Mouse (Mus musculus) spleen, postnatal 10 days (tissue): ENCODE measurements around the gene Hoxa9.

Source experiments
- DNase-seq, 2 experiments: peaks; one replicate each; pipeline ENCODE4 v3.0.0; 2021 to 2022; ENCODE audit warnings: low spot score in 2 of 2

Hoxa9 gene

DNA sequence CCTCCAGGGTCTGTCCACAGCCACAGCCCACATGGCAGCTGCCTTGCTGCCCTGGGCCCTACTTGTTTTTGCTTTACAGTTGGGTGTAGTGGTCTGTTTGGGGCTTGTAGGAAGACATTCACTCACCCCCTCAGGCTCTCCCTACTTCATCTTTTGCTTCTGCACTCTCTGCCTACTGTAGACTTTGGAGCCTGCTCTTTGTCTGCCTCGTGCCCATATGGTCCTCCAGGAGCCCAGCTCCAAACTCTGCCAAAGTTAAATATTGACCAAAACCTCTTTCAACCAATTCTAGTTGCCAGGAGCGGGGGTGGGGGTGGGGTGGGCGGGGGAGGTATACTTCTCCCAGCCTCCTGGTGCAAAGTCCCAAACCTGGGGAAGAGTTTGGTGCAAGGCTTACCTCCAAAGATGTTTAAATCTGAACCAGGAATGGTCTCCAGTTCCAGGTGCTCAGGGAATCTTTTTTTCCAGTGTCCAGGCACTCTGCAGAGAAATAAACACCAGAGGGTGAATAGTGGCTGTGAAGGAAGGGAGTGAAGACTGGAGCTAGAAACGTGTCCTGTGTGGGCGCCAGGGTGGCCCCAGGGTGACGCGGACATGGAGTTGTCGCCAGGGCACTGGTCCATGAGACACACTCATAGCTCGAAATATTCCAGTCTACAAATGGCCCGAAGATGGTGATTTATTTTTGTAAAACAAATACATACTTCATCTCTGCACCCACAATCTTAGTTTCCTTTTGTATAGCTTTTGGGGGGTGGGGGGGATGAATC is 47.4 kb downstream of the Hoxa9 start:
- no peak for DNase-seq

DNA sequence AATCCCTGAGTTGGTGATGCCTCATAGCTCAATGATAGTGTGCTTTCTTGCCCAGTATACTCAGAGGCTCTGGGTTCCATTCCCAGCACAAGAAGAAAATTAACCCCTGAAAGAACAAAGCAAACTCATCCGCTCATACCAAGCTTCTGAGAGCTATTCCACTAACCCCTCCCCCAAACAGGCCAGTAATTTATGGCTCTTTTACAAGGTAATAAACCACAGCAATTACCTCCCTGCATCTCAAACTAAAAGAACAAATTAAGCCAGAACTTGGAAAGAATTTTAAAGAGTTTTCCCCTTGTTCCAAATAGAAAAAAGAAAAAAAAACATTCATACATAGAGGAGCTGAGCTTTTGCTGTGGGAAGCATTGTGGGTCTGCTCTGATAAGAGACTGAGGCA is 48.1 kb downstream of the Hoxa9 start:
- DNase-seq = no peak

DNA sequence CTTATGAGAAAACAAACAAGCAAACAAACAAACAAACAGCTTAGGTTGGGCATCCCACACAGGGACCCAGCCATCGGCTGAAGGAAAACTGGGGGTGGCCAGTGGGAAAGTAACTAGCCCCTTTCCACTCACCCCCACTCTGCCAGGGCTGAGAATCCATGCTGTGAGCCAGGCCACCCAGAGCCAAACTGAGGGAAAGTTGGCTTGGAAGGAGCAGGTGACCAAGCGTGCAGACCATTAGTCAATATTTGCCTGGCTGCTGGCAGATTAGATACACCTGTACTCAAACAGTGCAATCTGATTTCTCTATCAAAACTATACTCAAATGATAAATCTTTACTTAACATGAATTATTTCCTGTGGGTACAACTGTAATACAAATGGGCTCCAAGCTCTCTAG is 48.9 kb downstream of the Hoxa9 start:
- no peak for DNase-seq

DNA sequence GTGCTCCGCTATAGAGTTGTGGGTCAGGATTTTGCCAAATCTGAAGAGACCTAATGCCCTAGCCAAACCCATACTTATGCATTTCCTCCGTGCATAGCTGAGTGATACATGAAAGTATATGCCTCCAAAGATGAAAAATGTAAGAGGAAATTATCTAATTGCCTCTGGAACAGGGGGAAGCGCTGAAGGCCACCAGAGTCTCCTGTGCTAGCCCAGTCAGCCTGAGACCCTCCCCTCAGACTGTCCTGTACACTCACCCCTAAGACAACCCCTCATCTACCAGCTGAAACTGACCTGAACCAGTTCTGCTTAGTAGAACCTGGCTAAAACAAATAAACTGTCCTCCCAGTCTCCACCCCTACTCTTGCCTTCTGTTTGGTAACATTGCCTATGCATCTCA is 50.2 kb downstream of the Hoxa9 start:
- DNase-seq = no peak

DNA sequence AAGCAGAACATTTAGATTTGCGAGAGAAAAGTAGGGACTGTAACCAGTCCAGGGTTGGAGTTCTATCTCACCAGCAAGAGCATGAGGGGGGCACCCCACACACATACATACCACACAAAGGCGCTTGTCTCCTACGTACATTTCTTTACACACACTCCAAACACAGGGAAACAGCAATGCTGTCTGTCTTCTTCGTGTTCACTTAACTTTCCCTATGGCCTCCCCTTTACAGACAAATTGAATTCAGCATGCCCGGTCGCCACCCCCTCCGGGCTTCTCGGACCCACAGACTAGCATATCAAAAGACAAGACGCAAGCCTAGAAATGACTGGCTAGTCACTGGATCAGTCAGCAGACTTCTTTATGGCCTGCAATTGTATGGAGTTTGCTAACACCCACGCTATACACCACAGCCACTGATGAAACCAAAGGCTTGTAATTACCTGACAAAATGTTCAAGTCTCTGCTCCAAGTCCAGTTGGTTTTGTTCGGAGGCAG is 50.6 kb downstream of the Hoxa9 start:
- no peak for DNase-seq

DNA sequence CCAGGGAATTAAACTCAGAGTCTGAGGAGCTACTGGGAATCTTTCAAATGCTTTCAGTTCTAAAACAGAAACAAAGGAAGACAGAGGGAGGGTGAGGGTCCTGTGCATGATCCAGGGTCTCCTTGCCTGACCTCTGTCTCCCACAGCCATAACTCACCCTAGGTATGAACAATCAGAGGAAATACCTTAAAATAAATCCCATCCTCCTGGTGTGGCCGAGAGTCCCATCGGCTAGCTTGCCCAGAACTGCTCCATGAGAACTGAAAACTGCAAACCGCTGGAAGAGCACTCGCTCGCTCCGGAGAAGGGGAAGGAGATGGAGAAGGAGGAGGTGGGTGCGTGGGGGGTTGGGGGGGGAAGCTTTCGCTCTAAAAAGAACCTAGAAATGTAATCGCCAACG is 51.2 kb downstream of the Hoxa9 start:
- no peak for DNase-seq

DNA sequence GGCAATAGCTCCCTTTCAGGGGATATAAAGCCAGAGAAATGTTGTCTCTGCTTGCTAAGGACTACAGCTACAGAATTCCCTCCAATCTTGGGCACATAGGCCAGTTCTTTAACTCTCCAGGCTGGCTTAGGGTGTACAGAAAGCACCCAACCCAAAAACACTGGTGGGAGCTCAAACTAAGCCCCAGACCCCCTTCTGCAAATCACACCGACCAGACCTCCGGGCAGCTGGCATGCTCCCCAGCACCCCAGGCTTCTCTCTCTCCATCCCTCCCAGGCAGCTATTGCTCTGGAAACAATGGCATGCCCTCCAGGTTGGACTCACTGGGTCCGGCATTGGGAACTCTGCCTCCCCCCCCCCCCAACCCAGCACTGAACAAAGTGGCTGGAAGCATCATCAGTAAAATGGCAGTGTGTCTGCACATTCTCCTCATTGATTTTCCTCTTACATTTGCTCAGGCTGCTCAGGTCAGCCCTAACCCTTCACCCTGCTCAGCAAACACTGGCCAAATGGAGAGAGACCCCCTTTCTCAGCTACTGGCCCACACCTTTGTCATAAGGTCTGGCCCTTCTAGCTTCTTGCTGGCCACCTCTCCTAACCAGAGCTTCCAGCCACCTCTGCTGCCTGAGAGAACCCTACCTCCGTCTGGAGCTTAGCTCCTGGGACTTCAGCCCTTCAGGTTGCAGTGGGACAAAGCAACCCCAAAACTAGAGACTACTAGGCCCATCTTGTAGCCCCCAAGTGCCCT is 51.8 kb downstream of the Hoxa9 start:
- no peak for DNase-seq

DNA sequence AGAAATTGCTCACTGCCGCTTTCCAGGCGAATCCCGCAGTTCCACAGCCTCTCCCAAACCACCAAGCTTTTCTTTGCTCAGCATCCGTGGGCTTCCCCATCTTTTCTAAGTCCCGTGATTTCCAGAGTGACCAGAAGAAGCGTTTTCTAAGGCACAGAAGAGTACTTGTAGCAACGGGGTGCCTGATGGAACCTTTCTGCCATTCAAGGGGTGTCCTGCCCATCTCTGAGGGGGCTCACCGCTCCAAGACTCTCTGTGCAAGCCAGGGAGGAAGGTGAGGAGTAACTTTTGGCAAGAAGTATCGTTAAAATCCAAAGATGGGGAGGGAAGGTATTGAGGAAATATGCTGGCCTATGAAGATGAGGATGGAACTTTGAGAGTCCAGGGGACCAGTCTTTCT is 53.1 kb downstream of the Hoxa9 start:
- no peak for DNase-seq

DNA sequence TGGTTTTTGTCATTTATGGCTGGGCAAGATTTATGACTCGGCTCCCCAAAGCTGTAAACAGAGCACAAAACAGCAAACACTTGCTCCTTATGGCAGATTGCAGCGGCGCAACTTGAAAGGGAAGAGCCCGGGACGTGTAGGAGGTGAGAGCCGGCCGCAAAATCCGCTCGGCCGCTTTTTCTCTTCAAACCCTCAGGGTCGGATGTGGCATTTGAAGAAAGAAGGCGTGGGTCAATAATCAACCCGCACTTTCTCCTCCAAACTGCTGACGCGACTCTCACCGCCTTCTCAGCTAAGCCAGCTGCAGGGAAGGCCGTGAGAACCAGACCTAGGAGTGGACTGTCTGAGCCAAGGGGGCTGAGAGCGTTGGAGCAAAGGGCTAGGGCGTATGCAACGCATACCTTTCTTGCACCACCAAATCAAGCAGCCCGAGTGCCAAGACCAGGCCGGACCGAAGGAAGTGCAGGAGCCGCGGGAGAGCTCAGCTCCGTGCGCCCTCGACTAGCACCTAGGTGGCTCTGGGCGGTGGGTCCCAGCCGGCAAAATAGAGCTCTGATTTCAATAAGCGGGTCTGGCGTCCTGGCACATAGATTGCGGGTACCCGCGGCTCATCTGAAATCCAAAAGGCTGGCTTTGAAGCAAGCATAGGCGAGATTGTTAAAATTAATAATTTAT is 53.7 kb downstream of the Hoxa9 start, which contains the start of gene 5730596B20Rik:
5730596B20Rik (plus strand) TSS at position 438 of the 675 bp plus-strand sequence.
- DNase-seq = no peak

DNA sequence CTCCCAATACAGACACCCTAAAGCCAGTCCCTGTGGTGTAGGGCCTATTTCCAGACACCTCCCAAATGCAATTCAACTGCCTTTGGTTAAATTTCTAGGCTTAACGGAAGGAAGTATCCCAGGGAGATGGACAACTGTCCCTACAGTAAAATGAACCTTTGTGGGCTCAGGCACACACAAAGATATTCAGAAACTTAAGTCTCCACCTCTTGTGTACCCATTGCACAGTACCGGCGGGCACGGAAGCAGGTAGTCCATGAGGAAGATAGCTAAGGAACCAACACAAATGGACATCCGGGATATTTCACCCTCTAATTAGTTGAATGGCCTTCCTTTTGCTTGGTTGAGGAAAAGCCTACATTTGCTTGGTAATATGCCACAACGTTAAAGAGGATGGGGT is 54.5 kb downstream of the Hoxa9 start:
- DNase-seq = no peak

DNA sequence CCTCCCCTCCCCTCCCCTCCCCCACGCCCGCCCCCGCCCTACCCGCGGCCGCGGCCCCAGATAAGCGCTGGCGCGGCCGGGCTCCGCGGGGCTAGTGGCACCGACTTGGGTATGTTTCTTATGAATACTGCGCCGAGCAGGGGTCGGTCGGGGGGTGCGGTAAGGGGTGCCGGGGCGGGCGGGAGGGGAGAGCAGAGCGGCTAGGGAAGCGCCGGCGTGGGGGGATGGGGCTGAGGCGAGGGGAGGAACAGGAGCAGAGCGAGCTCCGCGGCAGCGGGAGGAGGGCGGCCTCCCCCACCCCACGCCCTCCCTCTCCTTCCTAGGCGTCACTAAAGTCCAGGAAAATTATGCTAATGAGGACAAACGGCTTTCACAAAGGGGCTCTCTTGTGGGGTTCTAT is 55.0 kb downstream of the Hoxa9 start:
- DNase-seq = no peak

DNA sequence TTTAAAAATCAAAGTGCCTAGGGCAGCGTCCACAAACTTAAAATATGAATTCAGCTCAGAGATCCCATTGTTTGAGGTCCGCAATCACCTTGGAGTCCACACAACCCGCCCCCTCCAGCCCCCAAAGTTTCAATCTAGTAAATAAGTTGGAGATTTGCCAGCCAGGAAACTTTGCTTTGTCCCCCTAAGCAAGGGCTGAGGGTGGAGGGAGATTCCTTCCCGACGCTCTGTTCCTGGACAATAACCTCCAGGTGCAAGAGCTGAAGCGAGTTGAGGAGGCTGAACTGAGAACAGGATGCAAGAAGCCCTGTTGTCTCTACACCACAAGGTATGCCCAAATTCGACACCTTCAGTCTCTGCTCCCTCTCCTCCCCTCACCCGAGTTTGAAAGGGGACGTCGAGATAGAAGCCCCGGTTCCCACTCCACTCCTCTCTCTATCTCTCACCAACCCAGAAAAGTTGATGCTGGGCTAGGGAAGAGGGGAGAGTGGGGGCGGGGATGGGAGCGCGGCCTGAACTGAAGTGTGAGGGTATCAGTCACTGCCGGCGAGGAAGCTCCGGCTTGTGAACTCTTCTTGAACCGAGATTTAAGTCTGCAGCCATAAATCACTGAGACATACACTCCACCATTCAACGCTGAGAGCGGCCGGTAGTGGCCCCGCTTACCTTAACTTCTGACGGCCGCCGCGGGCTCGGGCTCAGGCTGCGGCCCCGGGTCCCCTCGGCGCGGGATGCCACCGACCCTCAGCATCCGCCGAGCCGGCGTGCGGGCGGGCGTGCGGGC is 55.7 kb downstream of the Hoxa9 start:
- no peak for DNase-seq

DNA sequence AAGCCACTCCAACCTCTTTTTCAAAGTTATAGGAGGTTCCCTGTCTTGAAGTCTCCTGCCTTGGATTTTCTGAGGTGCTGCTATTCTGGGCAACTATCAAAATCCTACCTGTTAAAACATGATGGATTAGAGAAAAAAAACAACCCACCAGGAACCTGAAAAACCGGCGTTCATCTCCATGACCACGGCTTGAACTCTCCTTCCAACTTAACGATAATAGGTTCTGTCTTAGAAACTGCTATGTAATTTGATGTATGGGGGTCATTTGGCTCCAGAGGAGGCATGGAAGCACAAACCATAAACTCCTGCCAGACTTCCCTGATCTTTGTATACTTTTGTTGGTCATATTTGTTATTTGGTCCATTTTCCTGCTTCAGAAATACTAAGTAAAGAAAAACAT is 57.2 kb downstream of the Hoxa9 start:
- DNase-seq = no peak
